ENCODE assay signal across 17 mouse cellular contexts in genomic region chr15:59798486-59798885, GRCm38 (mm10).
A peak's percentile ranks its signal among the peaks of the same experiment; 100 is the strongest.
DNase-seq lines count a peak whose midpoint lies in the region; TF ChIP-seq lines count a peak whose summit lies in the region.
"Had no signal": no experiment of that assay in that cellular context is flagged by ENCODE, and none has a peak within 500 bp of the region (broad histone marks: within the 10 kb centered on the region; RNA-seq: fewer than 3 reads in every experiment).

No protein-coding gene starts in this region.

- no peak for TF ChIP-seq POLR2A in olfactory bulb, adult 2 months (IDR thresholded peaks at IDR 0.05; ENCODE audit: insufficient read depth, low read depth, low read length)

- TF ChIP-seq CTCF in olfactory bulb, adult 2 months (IDR thresholded peaks at IDR 0.05; ENCODE audit: insufficient read depth, low read depth, low read length), result no peak

- peaks cover 5% of the 10 kb centered on the region for H3K4me1 ChIP-seq in olfactory bulb, adult 2 months (ENCODE audit: control insufficient read depth, insufficient read depth, low read length)
- H3K4me1 ChIP-seq: embryonic facial prominence, embryonic 12.5 days; forebrain, embryonic 15.5 days had no signal

- no peak overlapping the region for H3K4me3 ChIP-seq in olfactory bulb, adult 2 months (ENCODE audit: insufficient read depth, low read depth, low read length)
- H3K4me3 ChIP-seq: embryonic facial prominence, embryonic 12.5 days; forebrain, embryonic 15.5 days; heart, embryonic 13.5 days had no signal

- peak; percentile 22 to 48 for DNase-seq in frontal cortex, postnatal 36 days (ENCODE audit: low spot score in 2 of 2)
- no peak for DNase-seq in frontal cortex, postnatal 10 days (ENCODE audit: low spot score in 2 of 2)
- peak; percentile 11 for DNase-seq in retina, postnatal 1 day
- no peak for DNase-seq in retina, embryonic 14.5 days (ENCODE audit: low spot score)
- peak; percentile 56 for DNase-seq in NIH3T3 (ENCODE audit: low read depth)
- DNase-seq in urinary bladder, adult 18-20 months (ENCODE audit: low spot score in 2 of 2), result no peak
- DNase-seq in urinary bladder, adult 2 months (ENCODE audit: low spot score), result no peak
- DNase-seq: B cell, adult 2 months; cerebellum, adult 11-12 months; cerebellum, adult 9-10 months; gastrocnemius, postnatal 36 days; heart, adult 11 months; heart, postnatal 36 days had no signal

- 0 out of 2 replicates have a peak overlapping the region, but pooled peaks have one; percentile 54 for H3K27ac ChIP-seq in olfactory bulb, adult 2 months (ENCODE audit: insufficient read depth, low read depth, low read length)
- H3K27ac ChIP-seq: embryonic facial prominence, embryonic 12.5 days; forebrain, embryonic 15.5 days; heart, embryonic 13.5 days had no signal

Comparison
In these comparisons a context has a peak if more than half of its experiments do, and no peak if none do; other contexts are left out.
1. DNase-seq: peak in frontal cortex, postnatal 36 days (2 of 2), retina, postnatal 1 day (single experiment) and NIH3T3 (single experiment); none in frontal cortex, postnatal 10 days (0 of 2), retina, embryonic 14.5 days (single experiment), urinary bladder, adult 18-20 months (0 of 2) and urinary bladder, adult 2 months (single experiment).